Mouse (Mus musculus): ENCODE measurements around the gene Olfr639. TPM values are rescaled to one million over a fixed set of nuclear protein-coding genes. Genes with fewer than 3 reads are reported as not detected.
"Not testable (repeated sequence)": the region's sequence is repeated elsewhere in the genome, so short reads cannot be mapped to it uniquely, and the experiment has no call there.

The Olfr639 gene
- polyA plus RNA-seq, 1 experiment from 2014 or later, result not detected

GRCm38 (mm10) chr7:104021651-104022050 lies 4.5 kb upstream of the Olfr639 start:
- Histone ChIP-seq H3K27ac (replicated peaks in 1 of 2; ENCODE audit: control insufficient read depth in 1 of 2, insufficient read depth in 1 of 2, low read depth in 2 of 2, low read length in 2 of 2) (no peak overlapping the region), H3K4me1 (ENCODE audit: control insufficient read depth in 2 of 2, insufficient read depth in 2 of 2, low read length in 2 of 2) (no peaks in the 10 kb centered on the region), H3K27me3 (ENCODE audit: control insufficient read depth, insufficient read depth, low read length) (no peaks in the 10 kb centered on the region), H3K36me3 (ENCODE audit: control insufficient read depth, insufficient read depth, low read length) (no peaks in the 10 kb centered on the region), H3K9ac (ENCODE audit: low read length) (no peak overlapping the region), H3K4me3 (ENCODE audit: control insufficient read depth in 1 of 2, insufficient read depth in 1 of 2, low read depth in 1 of 2, low read length in 2 of 2) (no peak overlapping the region), H3K4me2 (ENCODE audit: low read length) (no peak overlapping the region), H3K9me3 (ENCODE audit: control insufficient read depth, low read length) (no peaks in the 10 kb centered on the region)
- 76% methylated on average over 6 of the region's 6 CpGs for WGBS
- no peak for ATAC-seq (ENCODE audit: insufficient number of reproducible peaks, insufficient read depth, low FRiP score, low read depth)

DNA sequence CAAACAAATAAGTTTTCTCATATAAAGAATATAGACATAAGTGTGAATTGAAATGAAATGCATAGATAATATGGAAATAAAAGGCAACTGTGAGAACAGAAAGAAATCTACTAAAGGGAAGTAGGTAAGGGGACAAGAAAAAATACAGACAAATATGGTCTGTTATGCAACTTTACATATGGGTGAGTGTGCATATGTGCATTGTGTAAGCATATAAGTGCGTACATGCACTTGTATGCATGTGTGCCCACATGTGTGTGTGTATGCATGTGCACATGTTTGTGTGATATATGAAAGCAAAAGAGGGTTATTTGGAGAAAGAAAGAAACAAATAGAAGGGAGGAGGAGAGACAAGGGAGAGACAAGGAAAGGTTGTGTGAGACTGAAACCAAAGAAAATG lies 1.9 kb upstream of the Olfr639 start:
- 74% methylated on average over 1 of the region's 1 CpGs for WGBS
- Histone ChIP-seq H3K27ac (replicated peaks in 1 of 2; ENCODE audit: control insufficient read depth in 1 of 2, insufficient read depth in 1 of 2, low read depth in 2 of 2, low read length in 2 of 2) (no peak overlapping the region), H3K27me3 (ENCODE audit: control insufficient read depth, insufficient read depth, low read length) (no peaks in the 10 kb centered on the region), H3K4me2 (ENCODE audit: low read length) (no peak overlapping the region), H3K9me3 (ENCODE audit: control insufficient read depth, low read length) (no peaks in the 10 kb centered on the region), H3K36me3 (ENCODE audit: control insufficient read depth, insufficient read depth, low read length) (no peaks in the 10 kb centered on the region), H3K9ac (ENCODE audit: low read length) (no peak overlapping the region), H3K4me3 (ENCODE audit: control insufficient read depth in 1 of 2, insufficient read depth in 1 of 2, low read depth in 1 of 2, low read length in 2 of 2) (no peak overlapping the region), H3K4me1 (ENCODE audit: control insufficient read depth in 2 of 2, insufficient read depth in 2 of 2, low read length in 2 of 2) (no peaks in the 10 kb centered on the region)
- no peak for ATAC-seq (ENCODE audit: insufficient number of reproducible peaks, insufficient read depth, low FRiP score, low read depth)

DNA sequence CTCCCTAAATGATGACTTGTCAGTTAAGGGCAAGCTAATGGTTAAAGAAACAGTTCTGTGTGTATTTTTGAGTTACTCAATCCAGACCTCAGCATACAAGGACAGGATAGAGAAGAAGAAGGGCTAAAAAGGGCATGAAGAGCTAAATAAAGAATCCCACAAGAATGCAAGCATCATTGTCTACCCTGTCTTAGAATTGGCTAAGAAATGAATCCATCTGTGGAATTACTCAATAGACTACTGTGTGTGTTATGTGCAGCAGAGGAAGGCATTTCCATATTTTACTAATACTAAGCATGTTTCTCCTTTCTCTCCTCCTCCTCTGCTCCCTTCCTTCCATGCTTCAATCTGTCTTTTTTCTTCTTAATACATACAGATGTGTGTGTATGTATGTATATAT lies 18.0 kb downstream of the Olfr639 start:
- H3K4me3 ChIP-seq (ENCODE audit: control insufficient read depth in 1 of 2, insufficient read depth in 1 of 2, low read depth in 1 of 2, low read length in 2 of 2), result no peak overlapping the region
- no peak overlapping the region for H3K27ac ChIP-seq (replicated peaks in 1 of 2; ENCODE audit: control insufficient read depth in 1 of 2, insufficient read depth in 1 of 2, low read depth in 2 of 2, low read length in 2 of 2)
- no peaks in the 10 kb centered on the region for H3K4me1 ChIP-seq (ENCODE audit: control insufficient read depth in 2 of 2, insufficient read depth in 2 of 2, low read length in 2 of 2)
- H3K9ac ChIP-seq (ENCODE audit: low read length), result no peak overlapping the region
- no peak for ATAC-seq (ENCODE audit: insufficient number of reproducible peaks, insufficient read depth, low FRiP score, low read depth)
- H3K36me3 ChIP-seq (ENCODE audit: control insufficient read depth, insufficient read depth, low read length), result no peaks in the 10 kb centered on the region
- no peak overlapping the region for H3K4me2 ChIP-seq (ENCODE audit: low read length)
- no peaks in the 10 kb centered on the region for H3K9me3 ChIP-seq (ENCODE audit: control insufficient read depth, low read length)
- no peaks in the 10 kb centered on the region for H3K27me3 ChIP-seq (ENCODE audit: control insufficient read depth, insufficient read depth, low read length)

DNA sequence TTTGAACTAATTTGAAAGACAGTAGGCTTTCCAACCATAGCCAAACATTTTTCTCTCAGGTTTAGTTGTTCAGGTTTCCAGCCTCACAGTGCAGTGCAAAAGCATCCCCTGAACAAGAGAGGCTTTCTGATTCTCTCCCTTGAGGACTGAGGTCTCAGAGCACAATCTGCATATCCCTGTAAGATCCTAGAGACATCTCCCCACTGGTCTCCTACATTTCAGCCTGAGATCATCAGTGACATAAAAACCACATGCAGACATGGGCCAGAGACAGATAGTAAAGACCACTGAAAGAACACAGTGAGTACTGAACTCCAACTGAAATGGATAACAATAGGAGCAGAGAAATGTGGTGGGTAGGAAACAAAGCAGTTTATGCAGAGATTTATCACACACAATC lies 18.7 kb downstream of the Olfr639 start, which contains the start of gene Olfr638:
Gene Olfr638, plus strand, starts transcription at position 301 of the 400 bp plus-strand sequence.
- H3K9me3 ChIP-seq (ENCODE audit: control insufficient read depth, low read length), result no peaks in the 10 kb centered on the region
- H3K4me2 ChIP-seq (ENCODE audit: low read length), result no peak within 1 kb of the TSS
- H3K27me3 ChIP-seq (ENCODE audit: control insufficient read depth, insufficient read depth, low read length), result no peaks in the 10 kb centered on the region
- H3K36me3 ChIP-seq (ENCODE audit: control insufficient read depth, insufficient read depth, low read length), result no peaks in the 10 kb centered on the region
- no peaks in the 10 kb centered on the region for H3K4me1 ChIP-seq (ENCODE audit: control insufficient read depth in 2 of 2, insufficient read depth in 2 of 2, low read length in 2 of 2)
- no peak within 1 kb of the TSS for H3K4me3 ChIP-seq (ENCODE audit: control insufficient read depth in 1 of 2, insufficient read depth in 1 of 2, low read depth in 1 of 2, low read length in 2 of 2)
- no peak within 1 kb of the TSS for H3K27ac ChIP-seq (replicated peaks in 1 of 2; ENCODE audit: control insufficient read depth in 1 of 2, insufficient read depth in 1 of 2, low read depth in 2 of 2, low read length in 2 of 2)
- ATAC-seq (ENCODE audit: insufficient number of reproducible peaks, insufficient read depth, low FRiP score, low read depth), result no peak
- no peak within 1 kb of the TSS for H3K9ac ChIP-seq (ENCODE audit: low read length)

DNA sequence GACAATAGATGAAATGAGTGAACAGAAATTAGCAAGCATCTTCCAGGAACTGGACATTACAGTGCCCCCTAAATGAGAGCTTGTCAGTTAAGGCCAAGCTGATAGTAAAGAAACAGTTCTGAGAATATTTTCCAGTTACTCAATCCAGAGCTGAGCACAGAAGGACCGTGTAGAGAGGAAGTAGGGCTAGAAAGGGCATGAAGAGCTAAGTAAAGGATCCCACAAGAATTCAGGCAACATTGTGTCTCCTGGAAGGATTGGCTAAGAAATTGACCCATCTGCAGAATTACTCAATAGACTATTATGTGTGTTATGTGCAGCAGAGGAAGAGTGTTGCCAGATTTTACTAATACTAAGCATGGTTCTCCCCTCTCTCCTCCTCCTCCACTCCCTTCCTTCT lies 45.3 kb downstream of the Olfr639 start:
- Histone ChIP-seq H3K9ac (ENCODE audit: low read length) (no peak overlapping the region), H3K4me2 (ENCODE audit: low read length) (no peak overlapping the region), H3K9me3 (ENCODE audit: control insufficient read depth, low read length) (peaks cover 3% of the 10 kb centered on the region; the same call in 1 of the 2 replicates), H3K36me3 (ENCODE audit: control insufficient read depth, insufficient read depth, low read length) (no peaks in the 10 kb centered on the region), H3K27me3 (ENCODE audit: control insufficient read depth, insufficient read depth, low read length) (no peaks in the 10 kb centered on the region), H3K27ac (replicated peaks in 1 of 2; ENCODE audit: control insufficient read depth in 1 of 2, insufficient read depth in 1 of 2, low read depth in 2 of 2, low read length in 2 of 2) (no peak overlapping the region), H3K4me1 (ENCODE audit: control insufficient read depth in 2 of 2, insufficient read depth in 2 of 2, low read length in 2 of 2) (no peaks in the 10 kb centered on the region), H3K4me3 (ENCODE audit: control insufficient read depth in 1 of 2, insufficient read depth in 1 of 2, low read depth in 1 of 2, low read length in 2 of 2) (no peak overlapping the region)
- WGBS, result 50% methylated on average over 1 of the region's 1 CpGs
- ATAC-seq (ENCODE audit: insufficient number of reproducible peaks, insufficient read depth, low FRiP score, low read depth), result no peak

GRCm38 (mm10) chr7:103970852-103971251 lies 46.3 kb downstream of the Olfr639 start, which contains the start of gene Olfr635:
TSS of gene Olfr635 (plus strand) at chr7:103971152.
- Histone ChIP-seq H3K27ac (replicated peaks in 1 of 2; ENCODE audit: control insufficient read depth in 1 of 2, insufficient read depth in 1 of 2, low read depth in 2 of 2, low read length in 2 of 2) (no peak within 1 kb of the TSS), H3K4me1 (ENCODE audit: control insufficient read depth in 2 of 2, insufficient read depth in 2 of 2, low read length in 2 of 2) (no peaks in the 10 kb centered on the region), H3K4me3 (ENCODE audit: control insufficient read depth in 1 of 2, insufficient read depth in 1 of 2, low read depth in 1 of 2, low read length in 2 of 2) (no peak within 1 kb of the TSS), H3K36me3 (ENCODE audit: control insufficient read depth, insufficient read depth, low read length) (no peaks in the 10 kb centered on the region), H3K9ac (ENCODE audit: low read length) (no peak within 1 kb of the TSS), H3K27me3 (ENCODE audit: control insufficient read depth, insufficient read depth, low read length) (no peaks in the 10 kb centered on the region), H3K9me3 (ENCODE audit: control insufficient read depth, low read length) (no peaks in the 10 kb centered on the region), H3K4me2 (ENCODE audit: low read length) (no peak within 1 kb of the TSS)
- 54% methylated on average over 1 of the region's 1 CpGs for WGBS
- ATAC-seq (ENCODE audit: insufficient number of reproducible peaks, insufficient read depth, low FRiP score, low read depth), result no peak

DNA sequence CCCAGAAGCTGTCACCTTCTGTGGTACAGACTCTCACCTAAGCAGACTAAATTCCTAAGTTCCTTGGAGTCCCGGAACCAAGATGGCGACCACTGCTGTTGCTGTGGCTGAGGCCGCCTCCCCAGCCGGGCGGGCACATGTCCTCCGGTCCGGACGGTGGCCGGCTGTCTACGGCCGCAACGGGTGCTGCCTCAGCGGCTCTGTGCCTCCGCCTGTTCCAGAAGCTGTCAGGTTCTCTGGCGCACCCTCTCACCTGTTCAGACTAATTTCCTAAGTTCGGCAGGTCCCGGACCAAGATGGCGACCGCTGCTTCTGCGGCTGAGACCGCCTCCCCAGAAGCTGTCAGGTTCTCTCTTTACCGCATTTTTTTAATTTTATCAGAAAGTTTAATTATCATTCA lies 50.2 kb downstream of the Olfr639 start:
- H3K9me3 ChIP-seq (ENCODE audit: control insufficient read depth, low read length); ATAC-seq (ENCODE audit: insufficient number of reproducible peaks, insufficient read depth, low FRiP score, low read depth); H3K9ac ChIP-seq (ENCODE audit: low read length); H3K27me3 ChIP-seq (ENCODE audit: control insufficient read depth, insufficient read depth, low read length); H3K4me3 ChIP-seq (ENCODE audit: control insufficient read depth in 1 of 2, insufficient read depth in 1 of 2, low read depth in 1 of 2, low read length in 2 of 2); H3K4me2 ChIP-seq (ENCODE audit: low read length); H3K4me1 ChIP-seq (ENCODE audit: control insufficient read depth in 2 of 2, insufficient read depth in 2 of 2, low read length in 2 of 2); H3K36me3 ChIP-seq (ENCODE audit: control insufficient read depth, insufficient read depth, low read length); H3K27ac ChIP-seq (replicated peaks in 1 of 2; ENCODE audit: control insufficient read depth in 1 of 2, insufficient read depth in 1 of 2, low read depth in 2 of 2, low read length in 2 of 2): not testable (repeated sequence)
- 89% methylated on average over 22 of the region's 22 CpGs for WGBS

Measured in heart, embryonic 14.5 days (tissue).